Mouse (Mus musculus): ENCODE measurements around the gene Las1l. TPM values are rescaled to one million over a fixed set of nuclear protein-coding genes. Genes with fewer than 3 reads are reported as not detected.
"Not testable (repeated sequence)": the region's sequence is repeated elsewhere in the genome, so short reads cannot be mapped to it uniquely, and the experiment has no call there.

The Las1l gene
- polyA plus RNA-seq (2015; fragmentation: Nextera tagmentation; extraction: Ambion mirVana), result 92.7 and 96.5 TPM in 2 replicates

- no peak within 1 kb of the TSS for H3K27ac ChIP-seq (replicated peaks)
- H3K9me3 ChIP-seq, result no peaks in the 10 kb centered on the region
- H3K27me3 ChIP-seq, result no peaks in the 10 kb centered on the region
- 22% methylated on average over 42 of the region's 42 CpGs for WGBS
- H3K4me3 ChIP-seq, result peak within 1 kb of the TSS; percentile 57
- peak; percentile 100 for ATAC-seq (ENCODE audit: low read depth)
- H3K4me1 ChIP-seq (replicated peaks), result peaks cover 11% of the 10 kb centered on the region; the same call in 1 of the 2 replicates
- 0 out of 2 replicates have a peak, but pooled peaks cover 11% of the 10 kb centered on the region for H3K36me3 ChIP-seq
- H3K9ac ChIP-seq, result peak within 1 kb of the TSS; percentile 71
- H3K4me2 ChIP-seq, result peak within 1 kb of the TSS; percentile 68
These were observed at the start of gene Las1l for GRCm38 (mm10) chrX:95956497-95957293. Gene Las1l (minus strand): TSS chrX:95956962.

- no peak for ATAC-seq (ENCODE audit: low read depth)
- H3K36me3 ChIP-seq, result no peaks in the 10 kb centered on the region
- WGBS, result 74% methylated on average over 6 of the region's 6 CpGs
- H3K4me3 ChIP-seq, result no peak overlapping the region
- no peaks in the 10 kb centered on the region for H3K27me3 ChIP-seq
- no peak overlapping the region for H3K4me2 ChIP-seq
- H3K9me3 ChIP-seq, result no peaks in the 10 kb centered on the region
- no peak overlapping the region for H3K27ac ChIP-seq (replicated peaks)
- H3K4me1 ChIP-seq (replicated peaks), result no peaks in the 10 kb centered on the region
- no peak overlapping the region for H3K9ac ChIP-seq
These were observed 49.6 kb upstream of the Las1l start for GRCm38 (mm10) chrX:96006395-96006794.

GRCm38 (mm10) chrX:95999601-96000000, 42.8 kb upstream of the Las1l start:
- no peaks in the 10 kb centered on the region for H3K27me3 ChIP-seq
- no peaks in the 10 kb centered on the region for H3K9me3 ChIP-seq
- H3K4me2 ChIP-seq, result no peak overlapping the region
- WGBS, result 81% methylated on average over 6 of the region's 6 CpGs
- no peaks in the 10 kb centered on the region for H3K36me3 ChIP-seq
- H3K4me3 ChIP-seq, result no peak overlapping the region
- H3K4me1 ChIP-seq (replicated peaks), result no peaks in the 10 kb centered on the region
- ATAC-seq (ENCODE audit: low read depth), result no peak
- H3K9ac ChIP-seq, result no peak overlapping the region
- H3K27ac ChIP-seq (replicated peaks), result no peak overlapping the region

GRCm38 (mm10) chrX:95993206-95993605, 36.4 kb upstream of the Las1l start:
- WGBS, result 73% methylated on average over 3 of the region's 3 CpGs
- no peak overlapping the region for H3K27ac ChIP-seq (replicated peaks)
- no peaks in the 10 kb centered on the region for H3K36me3 ChIP-seq
- H3K4me2 ChIP-seq, result no peak overlapping the region
- H3K27me3 ChIP-seq, result no peaks in the 10 kb centered on the region
- no peaks in the 10 kb centered on the region for H3K4me1 ChIP-seq (replicated peaks)
- H3K4me3 ChIP-seq, result no peak overlapping the region
- H3K9ac ChIP-seq, result no peak overlapping the region
- no peak for ATAC-seq (ENCODE audit: low read depth)
- H3K9me3 ChIP-seq, result no peaks in the 10 kb centered on the region

GRCm38 (mm10) chrX:95969936-95970335, 13.2 kb upstream of the Las1l start:
- Histone ChIP-seq H3K4me1 (replicated peaks) (peaks cover 5% of the 10 kb centered on the region; the same call in 1 of the 2 replicates), H3K9me3 (no peaks in the 10 kb centered on the region), H3K27ac (replicated peaks) (no peak overlapping the region), H3K27me3 (no peaks in the 10 kb centered on the region), H3K36me3 (no peaks in the 10 kb centered on the region), H3K9ac (no peak overlapping the region), H3K4me2 (no peak overlapping the region), H3K4me3 (no peak overlapping the region)
- ATAC-seq (ENCODE audit: low read depth), result no peak
- 57% methylated on average over 8 of the region's 9 CpGs for WGBS

- Histone ChIP-seq H3K36me3 (no peaks in the 10 kb centered on the region), H3K27ac (replicated peaks) (peak overlapping the region; percentile 56), H3K9me3 (no peaks in the 10 kb centered on the region), H3K4me2 (peak overlapping the region; percentile 59; the same call in 1 of the 2 replicates), H3K27me3 (no peaks in the 10 kb centered on the region), H3K4me3 (no peak overlapping the region), H3K9ac (no peak overlapping the region), H3K4me1 (replicated peaks) (peaks cover 5% of the 10 kb centered on the region; the same call in 1 of the 2 replicates)
- ATAC-seq (ENCODE audit: low read depth), result no peak
- 36% methylated on average over 6 of the region's 6 CpGs for WGBS
These were observed 12.4 kb upstream of the Las1l start for GRCm38 (mm10) chrX:95969116-95969515.

- Histone ChIP-seq H3K9me3 (no peaks in the 10 kb centered on the region), H3K4me2 (peak overlapping the region; percentile 59), H3K27me3 (no peaks in the 10 kb centered on the region), H3K9ac (peak overlapping the region; percentile 71), H3K4me1 (replicated peaks) (peaks cover 5% of the 10 kb centered on the region; the same call in 1 of the 2 replicates), H3K4me3 (peak overlapping the region; percentile 41), H3K27ac (replicated peaks) (peak overlapping the region; percentile 91), H3K36me3 (no peaks in the 10 kb centered on the region)
- WGBS, result 17% methylated on average over 6 of the region's 6 CpGs
- ATAC-seq (ENCODE audit: low read depth), result peak; percentile 95
These were observed 11.8 kb upstream of the Las1l start for GRCm38 (mm10) chrX:95968594-95968965.

GRCm38 (mm10) chrX:95967847-95968593, 11.3 kb upstream of the Las1l start:
- no peaks in the 10 kb centered on the region for H3K36me3 ChIP-seq
- H3K4me3 ChIP-seq, result peak overlapping the region; percentile 41
- peak overlapping the region; percentile 59 for H3K4me2 ChIP-seq
- peak overlapping the region; percentile 71 for H3K9ac ChIP-seq
- no peaks in the 10 kb centered on the region for H3K27me3 ChIP-seq
- 25% methylated on average over 28 of the region's 28 CpGs for WGBS
- H3K27ac ChIP-seq (replicated peaks), result peak overlapping the region; percentile 91
- peak; percentile 87 for ATAC-seq (ENCODE audit: low read depth)
- H3K9me3 ChIP-seq, result no peaks in the 10 kb centered on the region
- peaks cover 5% of the 10 kb centered on the region; the same call in 1 of the 2 replicates for H3K4me1 ChIP-seq (replicated peaks)

GRCm38 (mm10) chrX:95965036-95965435, 8.3 kb upstream of the Las1l start:
- Histone ChIP-seq H3K4me1 (replicated peaks) (peaks cover 5% of the 10 kb centered on the region; the same call in 1 of the 2 replicates), H3K36me3 (no peaks in the 10 kb centered on the region), H3K4me2 (no peak overlapping the region), H3K9me3 (no peaks in the 10 kb centered on the region), H3K9ac (no peak overlapping the region), H3K4me3 (no peak overlapping the region), H3K27me3 (no peaks in the 10 kb centered on the region), H3K27ac (replicated peaks) (no peak overlapping the region)
- 78% methylated on average over 6 of the region's 6 CpGs for WGBS
- no peak for ATAC-seq (ENCODE audit: low read depth)

- 74% methylated on average over 2 of the region's 2 CpGs for WGBS
- no peaks in the 10 kb centered on the region for H3K36me3 ChIP-seq
- H3K4me1 ChIP-seq (replicated peaks), result no peaks in the 10 kb centered on the region
- H3K27me3 ChIP-seq, result no peaks in the 10 kb centered on the region
- H3K9ac ChIP-seq, result no peak overlapping the region
- no peak for ATAC-seq (ENCODE audit: low read depth)
- no peaks in the 10 kb centered on the region for H3K9me3 ChIP-seq
- no peak overlapping the region for H3K27ac ChIP-seq (replicated peaks)
- no peak overlapping the region for H3K4me3 ChIP-seq
- no peak overlapping the region for H3K4me2 ChIP-seq
These were observed 6.6 kb upstream of the Las1l start for GRCm38 (mm10) chrX:95963366-95963765.

GRCm38 (mm10) chrX:95957461-95957860, 699 bp upstream of the Las1l start:
- H3K9ac ChIP-seq, result peak overlapping the region; percentile 45; the same call in 1 of the 2 replicates
- peak overlapping the region; percentile 52 for H3K4me2 ChIP-seq
- not testable (repeated sequence) for H3K27me3 ChIP-seq; H3K9me3 ChIP-seq; H3K27ac ChIP-seq (replicated peaks); H3K36me3 ChIP-seq
- WGBS, result 40% methylated on average over 11 of the region's 11 CpGs
- ATAC-seq (ENCODE audit: low read depth), result peak; percentile 32
- peak overlapping the region; percentile 57 for H3K4me3 ChIP-seq
- peaks cover 11% of the 10 kb centered on the region; the same call in 1 of the 2 replicates for H3K4me1 ChIP-seq (replicated peaks)

GRCm38 (mm10) chrX:95950776-95951175, 6.0 kb downstream of the Las1l start:
- Histone ChIP-seq H3K9me3 (no peaks in the 10 kb centered on the region), H3K4me3 (no peak overlapping the region), H3K4me2 (no peak overlapping the region), H3K9ac (no peak overlapping the region), H3K27ac (replicated peaks) (no peak overlapping the region), H3K36me3 (peaks cover 35% of the 10 kb centered on the region), H3K27me3 (no peaks in the 10 kb centered on the region), H3K4me1 (replicated peaks) (peaks cover 7% of the 10 kb centered on the region; the same call in 1 of the 2 replicates)
- 45% methylated on average over 3 of the region's 3 CpGs for WGBS
- no peak for ATAC-seq (ENCODE audit: low read depth)

Data from neural tube, embryonic 13.5 days (tissue).